Mouse (Mus musculus): Measurements from ENCODE around the gene Tmem30b. TPM values are rescaled to one million over a fixed set of nuclear protein-coding genes. Genes with fewer than 3 reads are reported as not detected.

Gene Tmem30b
- polyA plus RNA-seq (2017; shearing (Covaris generic)), result 0.15 TPM

DNA sequence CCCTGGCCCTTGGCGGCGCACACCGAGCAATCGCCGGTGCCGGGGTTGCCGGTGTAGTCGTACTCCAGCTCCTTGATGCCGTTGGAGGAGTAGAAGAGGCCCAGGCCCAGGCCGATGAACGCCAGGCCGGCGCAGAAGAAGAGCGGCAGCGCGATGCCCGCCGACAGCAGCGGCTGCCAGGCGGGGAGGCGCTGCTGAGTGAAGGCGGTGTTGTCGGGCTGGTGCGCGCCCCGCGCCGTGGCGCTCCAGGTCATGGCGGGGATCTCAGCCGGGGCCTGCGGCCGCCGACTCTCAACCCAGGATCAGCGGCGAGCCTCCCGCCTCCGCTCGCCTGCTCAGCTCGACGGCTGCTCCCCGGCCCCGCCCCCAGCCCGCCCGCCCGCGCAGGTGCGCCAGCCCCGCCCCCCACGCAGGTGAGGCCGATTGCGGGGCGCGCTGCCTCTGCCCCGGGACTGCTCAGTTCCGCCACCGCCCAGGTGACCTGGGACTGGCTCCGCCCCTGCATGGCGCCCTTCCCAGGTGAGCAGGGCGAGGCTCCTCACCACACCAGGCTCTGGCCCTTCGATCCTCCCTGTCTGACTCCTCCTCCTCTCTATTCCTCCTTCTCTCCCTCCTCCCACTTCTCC, at the start of gene Tmem30b:
Tmem30b (minus strand) TSS at position 307 of the 626 bp plus-strand sequence.

DNA sequence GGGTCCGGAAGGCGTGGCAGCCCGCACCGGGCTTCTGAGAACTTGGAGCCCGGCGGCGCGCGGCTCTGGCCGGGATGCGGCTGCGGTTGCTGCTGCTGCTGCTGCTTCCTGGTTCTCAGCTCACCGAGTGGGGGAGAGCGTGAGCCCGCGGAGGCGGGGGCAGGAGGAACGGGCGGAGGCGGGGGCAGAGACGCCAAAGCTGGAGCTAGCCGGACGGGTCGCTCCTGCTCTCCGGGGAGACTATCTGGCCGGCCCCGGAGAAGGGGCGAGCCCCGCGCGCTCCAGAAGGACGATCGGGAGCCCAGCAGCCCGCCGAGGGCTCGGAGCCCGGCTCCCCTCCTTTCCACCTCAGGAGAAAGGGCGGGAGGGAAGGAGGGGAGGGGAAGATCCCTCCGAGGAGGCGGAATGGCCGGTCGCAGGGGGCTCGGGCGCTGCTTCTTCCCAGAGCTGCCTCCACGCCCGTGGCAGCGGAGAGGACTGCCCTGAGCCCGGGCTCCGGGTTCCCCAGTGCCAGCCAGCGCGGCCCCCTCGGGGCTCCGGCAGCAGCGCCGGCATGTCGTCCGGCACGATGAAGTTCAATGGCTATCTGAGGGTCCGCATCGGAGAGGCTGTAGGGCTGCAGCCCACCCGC, 38.5 kb upstream of the Tmem30b start, which contains the start of gene Prkch:
Prkch (plus strand) TSS at position 187 of the 631 bp plus-strand sequence.

Other genes with a start within 250 kb of the Tmem30b start
- 366 TPM for gene Prkch, start 38.4 kb upstream of the Tmem30b start, polyA plus RNA-seq (2017; shearing (Covaris generic))